Mouse (Mus musculus): Measurements from ENCODE around the gene Mgat2. TPM values are rescaled to one million over a fixed set of nuclear protein-coding genes. Genes with fewer than 3 reads are reported as not detected.
A peak's percentile ranks its signal among the peaks of the same experiment; 100 is the strongest.
"Not testable (repeated sequence)": the region's sequence is repeated elsewhere in the genome, so short reads cannot be mapped to it uniquely, and the experiment has no call there.

Mgat2 gene
- polyA plus RNA-seq, 1 experiment from 2014 or later = 40.1 TPM

DNA sequence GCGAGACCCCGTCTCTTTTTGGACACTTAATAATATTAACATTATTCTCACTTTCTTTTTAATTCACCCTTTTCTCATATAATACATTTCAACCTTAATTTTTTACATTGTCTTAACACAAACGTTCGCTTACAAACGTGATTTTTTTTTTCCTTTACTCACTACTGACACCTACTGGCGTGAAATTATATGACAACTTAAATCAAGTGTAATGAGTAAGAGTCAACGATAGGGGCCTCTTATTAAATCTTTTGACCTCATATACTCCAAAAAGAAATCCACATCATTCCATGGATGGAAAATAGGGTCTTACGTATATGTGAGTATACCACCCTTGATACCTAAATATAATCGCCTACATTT lies 24.4 kb upstream of the Mgat2 start:
- Histone ChIP-seq H3K4me1 (replicated peaks) (peaks cover 4% of the 10 kb centered on the region), H3K4me2 (peak overlapping the region; percentile 36; the same call in 1 of the 2 replicates), H3K4me3 (peak overlapping the region; percentile 88), H3K9me3 (replicated peaks) (no peaks in the 10 kb centered on the region), H3K27me3 (no peaks in the 10 kb centered on the region), H3K9ac (no peak overlapping the region), H3K27ac (peak overlapping the region; percentile 75), H3K36me3 (peaks cover 15% of the 10 kb centered on the region)
- no peak; the same call in 1 of the 2 replicates for ATAC-seq (replicated peaks; ENCODE audit: insufficient number of reproducible peaks, insufficient read depth, low FRiP score, low read depth)
- WGBS = 5% methylated on average over 9 of the region's 9 CpGs

DNA sequence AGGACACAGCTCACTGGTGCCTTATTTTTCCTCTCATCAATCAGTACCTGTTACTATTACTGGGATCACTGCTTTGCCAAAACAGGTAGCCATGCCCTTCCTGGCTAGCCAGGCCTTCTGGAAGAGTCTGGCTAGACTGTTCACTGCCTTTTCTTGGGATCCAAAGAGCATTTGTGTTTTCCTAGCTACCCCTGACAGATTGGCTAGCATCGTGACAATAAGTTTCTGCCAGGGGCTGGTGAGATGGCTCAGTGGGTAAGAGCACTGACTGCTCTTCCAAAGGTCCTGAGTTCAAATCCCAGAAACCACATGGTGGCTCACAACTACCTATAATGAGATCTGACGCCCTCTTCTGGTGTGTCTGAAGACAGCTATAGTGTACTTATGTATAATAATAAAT lies 23.3 kb upstream of the Mgat2 start:
- not testable (repeated sequence) for ATAC-seq (replicated peaks; ENCODE audit: insufficient number of reproducible peaks, insufficient read depth, low FRiP score, low read depth); H3K4me3 ChIP-seq; H3K27ac ChIP-seq; H3K9me3 ChIP-seq (replicated peaks); H3K4me1 ChIP-seq (replicated peaks); H3K27me3 ChIP-seq; H3K9ac ChIP-seq; H3K4me2 ChIP-seq
- H3K36me3 ChIP-seq = peaks cover 15% of the 10 kb centered on the region
- WGBS = 80% methylated on average over 2 of the region's 2 CpGs

DNA sequence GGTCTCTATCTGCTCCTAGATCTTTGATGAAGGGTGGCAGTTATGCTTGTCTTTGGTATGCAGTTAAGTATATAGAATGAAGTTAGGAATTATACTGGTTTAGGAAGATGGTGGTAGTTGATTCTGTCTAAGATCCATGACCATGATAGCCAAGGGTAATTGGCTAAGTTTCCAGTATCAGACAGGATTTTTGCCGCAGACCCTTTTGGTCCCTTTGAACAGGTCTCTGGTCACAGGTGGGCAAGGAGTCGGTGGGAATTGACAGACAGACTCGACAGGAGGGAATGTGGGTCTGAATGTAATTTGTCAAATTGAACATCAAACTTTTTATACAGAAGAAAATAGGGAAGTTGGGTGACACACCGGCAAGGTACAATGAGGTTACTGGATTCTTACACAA lies 20.4 kb upstream of the Mgat2 start:
- H3K27ac ChIP-seq; ATAC-seq (replicated peaks; ENCODE audit: insufficient number of reproducible peaks, insufficient read depth, low FRiP score, low read depth); H3K27me3 ChIP-seq; H3K9ac ChIP-seq; H3K4me3 ChIP-seq; H3K4me2 ChIP-seq; H3K36me3 ChIP-seq; H3K4me1 ChIP-seq (replicated peaks); H3K9me3 ChIP-seq (replicated peaks): not testable (repeated sequence)
- 84% methylated on average over 4 of the region's 4 CpGs for WGBS

DNA sequence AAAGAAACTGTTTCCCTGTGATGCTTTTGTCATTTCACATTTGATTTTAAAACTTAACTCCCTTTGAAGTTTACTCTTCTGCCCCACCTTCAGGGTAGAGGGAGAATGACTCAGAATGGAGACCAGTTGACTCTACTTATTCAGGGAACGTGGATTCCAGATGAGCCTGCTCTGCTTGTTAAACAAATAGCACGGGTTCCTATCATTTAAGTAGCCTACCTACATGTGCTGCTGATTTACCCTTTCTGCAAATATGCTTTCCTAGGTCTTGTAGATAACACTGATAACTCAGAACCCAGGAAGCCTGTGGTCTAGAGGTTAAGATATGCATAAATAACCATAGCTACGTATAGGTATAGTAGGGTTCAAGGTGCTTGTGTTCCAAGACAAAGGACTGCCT lies 19.1 kb upstream of the Mgat2 start:
- WGBS = 41% methylated on average over 3 of the region's 3 CpGs
- no peaks in the 10 kb centered on the region for H3K36me3 ChIP-seq
- no peak overlapping the region for H3K9ac ChIP-seq
- peaks cover 13% of the 10 kb centered on the region for H3K4me1 ChIP-seq (replicated peaks)
- H3K27me3 ChIP-seq = no peaks in the 10 kb centered on the region
- H3K27ac ChIP-seq = no peak overlapping the region
- ATAC-seq (replicated peaks; ENCODE audit: insufficient number of reproducible peaks, insufficient read depth, low FRiP score, low read depth) = no peak
- H3K9me3 ChIP-seq (replicated peaks) = no peaks in the 10 kb centered on the region
- H3K4me2 ChIP-seq = no peak overlapping the region
- no peak overlapping the region for H3K4me3 ChIP-seq

DNA sequence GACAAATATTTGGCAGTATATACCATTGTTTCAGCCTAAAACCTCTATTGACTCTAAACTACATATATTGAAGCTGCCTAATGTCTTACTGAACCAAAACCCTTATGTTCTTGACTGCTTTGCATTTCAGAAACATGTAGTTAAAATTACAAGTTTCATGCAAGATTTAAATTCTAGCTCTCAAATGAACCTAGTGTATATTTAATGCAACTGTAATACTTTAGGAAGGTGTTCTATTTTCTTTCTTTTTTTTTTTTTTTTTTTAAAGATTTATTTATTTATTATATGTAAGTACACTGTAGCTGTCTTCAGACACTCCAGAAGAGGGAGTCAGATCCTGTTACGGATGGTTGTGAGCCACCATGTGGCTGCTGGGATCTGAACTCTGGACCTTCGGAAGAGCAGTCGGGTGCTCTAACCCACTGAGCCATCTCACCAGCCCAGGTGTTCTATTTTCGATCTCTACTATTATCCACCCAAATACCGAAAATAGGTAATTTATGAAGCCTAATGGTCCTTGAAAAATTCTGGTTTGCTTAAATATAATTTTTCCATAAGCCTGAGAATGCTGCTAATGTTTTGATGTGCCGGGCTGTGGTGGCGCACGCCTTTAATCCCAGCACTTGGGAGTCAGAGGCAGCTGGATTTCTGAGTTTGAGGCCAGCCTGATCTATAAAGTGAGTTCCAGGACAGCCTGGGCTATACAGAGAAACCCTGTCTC lies 16.9 kb upstream of the Mgat2 start:
- WGBS = 71% methylated on average over 8 of the region's 8 CpGs
- not testable (repeated sequence) for H3K9ac ChIP-seq; H3K9me3 ChIP-seq (replicated peaks); H3K27ac ChIP-seq; ATAC-seq (replicated peaks; ENCODE audit: insufficient number of reproducible peaks, insufficient read depth, low FRiP score, low read depth); H3K4me2 ChIP-seq; H3K4me3 ChIP-seq; H3K27me3 ChIP-seq; H3K36me3 ChIP-seq
- H3K4me1 ChIP-seq (replicated peaks) = peaks cover 16% of the 10 kb centered on the region

DNA sequence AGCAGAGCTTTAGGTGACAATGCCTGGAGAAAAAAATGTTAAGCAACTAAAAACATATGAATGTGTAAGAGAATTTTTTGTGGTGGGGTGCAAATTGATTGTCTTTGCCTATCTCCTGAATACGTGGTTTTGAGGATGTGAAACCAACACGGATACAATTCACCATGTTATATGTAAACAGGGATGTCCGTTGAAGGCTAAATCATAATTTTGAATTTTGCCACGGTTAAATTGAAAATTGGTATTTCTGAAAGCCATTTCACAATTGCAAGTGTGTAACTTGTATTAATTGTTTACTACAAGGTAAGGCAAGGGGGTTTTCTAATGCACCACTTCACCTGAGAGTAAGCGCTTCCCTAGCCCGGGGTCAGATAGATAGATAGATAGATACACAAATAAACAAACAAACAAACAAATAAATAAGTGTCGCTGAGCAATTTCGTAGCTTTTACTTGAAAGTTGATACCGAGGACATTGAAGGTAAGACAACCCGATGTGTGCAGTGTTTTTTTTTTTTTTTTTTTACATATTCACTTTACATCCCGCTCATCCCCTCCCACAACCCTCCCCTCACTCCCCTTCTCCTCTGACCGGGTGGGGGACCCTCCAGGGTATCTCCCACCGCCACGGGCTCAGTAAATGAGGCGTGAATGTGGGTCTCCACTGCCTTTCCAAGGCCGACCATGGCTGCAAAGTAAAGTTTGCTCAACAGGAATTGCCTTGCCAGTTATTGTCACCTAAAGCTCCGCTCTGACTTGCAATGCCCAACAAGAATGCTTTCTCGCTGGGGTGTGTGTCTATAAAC lies 16.1 kb upstream of the Mgat2 start:
- H3K27me3 ChIP-seq = no peaks in the 10 kb centered on the region
- no peaks in the 10 kb centered on the region for H3K9me3 ChIP-seq (replicated peaks)
- H3K27ac ChIP-seq = peak overlapping the region; percentile 82
- WGBS = 9% methylated on average over 18 of the region's 18 CpGs
- H3K4me1 ChIP-seq (replicated peaks) = peaks cover 16% of the 10 kb centered on the region
- no peak for ATAC-seq (replicated peaks; ENCODE audit: insufficient number of reproducible peaks, insufficient read depth, low FRiP score, low read depth)
- H3K4me3 ChIP-seq = peak overlapping the region; percentile 88
- H3K36me3 ChIP-seq = no peaks in the 10 kb centered on the region
- H3K9ac ChIP-seq = peak overlapping the region; percentile 59
- H3K4me2 ChIP-seq = peak overlapping the region; percentile 84

DNA sequence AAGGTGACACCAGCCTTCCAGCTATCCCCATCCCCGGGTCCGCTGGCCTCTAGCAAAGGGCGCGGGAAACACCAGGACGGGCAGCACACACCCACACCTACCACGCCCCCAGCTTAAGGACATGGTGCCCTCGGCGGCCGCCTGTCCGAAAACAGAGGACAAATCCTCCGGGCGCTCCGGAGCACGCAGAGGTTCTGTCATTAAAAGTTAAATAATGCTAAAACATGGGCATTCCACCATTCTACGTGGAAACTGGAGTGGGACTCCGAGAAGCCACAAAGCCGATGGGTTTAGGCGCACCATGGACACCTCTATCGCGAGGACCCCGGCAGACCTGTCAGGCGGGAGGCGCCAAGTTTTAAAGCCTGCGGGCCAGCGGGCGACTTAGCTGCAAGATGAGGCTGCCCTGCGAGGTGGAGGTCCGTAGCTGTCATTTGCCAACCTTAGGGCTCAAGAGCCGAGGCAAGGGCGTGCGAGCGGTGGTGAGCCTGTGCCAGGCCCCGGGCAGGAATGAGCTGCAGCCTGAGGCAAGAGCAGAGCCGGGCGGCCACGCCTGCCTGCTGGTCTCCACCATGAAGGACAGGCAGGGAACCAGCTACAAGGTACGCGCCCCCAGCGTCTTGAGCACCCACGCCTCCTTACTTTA lies 15.4 kb upstream of the Mgat2 start, which contains the start of gene Lrr1:
Gene Lrr1 (plus strand): TSS at position 354 of the 646 bp plus-strand sequence.
- H3K36me3 ChIP-seq = 0 out of 2 replicates have a peak, but pooled peaks cover 4% of the 10 kb centered on the region
- peak within 1 kb of the TSS; percentile 84 for H3K4me2 ChIP-seq
- H3K4me1 ChIP-seq (replicated peaks) = peaks cover 16% of the 10 kb centered on the region
- peak within 1 kb of the TSS; percentile 59 for H3K9ac ChIP-seq
- no peaks in the 10 kb centered on the region for H3K9me3 ChIP-seq (replicated peaks)
- no peaks in the 10 kb centered on the region for H3K27me3 ChIP-seq
- H3K27ac ChIP-seq = peak within 1 kb of the TSS; percentile 82
- H3K4me3 ChIP-seq = peak within 1 kb of the TSS; percentile 88
- WGBS = under 1% methylated on average over 40 of the region's 40 CpGs
- ATAC-seq (replicated peaks; ENCODE audit: insufficient number of reproducible peaks, insufficient read depth, low FRiP score, low read depth) = peak; percentile 93

DNA sequence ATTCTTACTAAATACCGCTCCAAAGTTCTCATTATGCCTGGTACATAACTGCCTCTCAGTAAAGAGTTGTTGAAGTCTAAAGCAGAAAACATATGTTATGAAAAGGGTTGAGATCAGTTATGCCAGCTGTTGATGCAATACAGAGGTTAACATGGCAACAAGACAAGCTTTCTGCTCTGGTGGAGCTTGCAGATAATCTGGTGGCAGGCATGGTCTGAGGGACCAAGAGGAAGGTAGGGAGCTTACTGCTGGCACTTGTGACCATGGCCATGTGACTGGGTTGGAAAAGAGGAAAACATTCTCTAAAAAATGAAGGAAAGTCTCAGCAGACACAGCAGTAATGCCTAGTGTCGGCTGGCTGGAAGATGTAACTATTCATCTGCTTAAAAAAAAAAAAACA lies 12.7 kb upstream of the Mgat2 start:
- Histone ChIP-seq H3K4me1 (replicated peaks) (peaks cover 16% of the 10 kb centered on the region), H3K9ac (no peak overlapping the region), H3K4me2 (no peak overlapping the region), H3K27me3 (no peaks in the 10 kb centered on the region), H3K9me3 (replicated peaks) (no peaks in the 10 kb centered on the region), H3K36me3 (0 out of 2 replicates have a peak, but pooled peaks cover 13% of the 10 kb centered on the region), H3K27ac (no peak overlapping the region), H3K4me3 (no peak overlapping the region)
- 91% methylated on average over 2 of the region's 2 CpGs for WGBS
- ATAC-seq (replicated peaks; ENCODE audit: insufficient number of reproducible peaks, insufficient read depth, low FRiP score, low read depth) = no peak

DNA sequence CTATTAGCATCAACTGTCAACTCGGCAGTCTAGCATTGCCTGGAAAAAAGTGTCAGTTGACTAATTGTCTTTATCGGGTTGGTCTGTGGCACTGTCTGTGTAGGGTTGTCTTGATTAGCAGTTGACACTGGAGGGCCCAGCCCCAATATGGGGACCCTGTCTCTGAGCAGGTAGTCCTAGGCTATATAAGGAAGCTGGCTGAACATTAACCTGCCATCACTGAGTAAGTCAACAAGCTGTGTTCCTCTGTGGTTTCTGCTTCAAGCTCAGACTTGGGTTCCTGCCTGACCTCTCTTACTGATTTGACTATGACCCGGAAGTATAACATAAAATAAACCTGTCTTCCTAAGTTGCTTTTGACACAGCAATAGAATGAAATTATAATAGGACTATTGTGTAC lies 8.0 kb upstream of the Mgat2 start:
- Histone ChIP-seq H3K9ac (no peak overlapping the region), H3K4me1 (replicated peaks) (no peaks in the 10 kb centered on the region), H3K27me3 (no peaks in the 10 kb centered on the region), H3K27ac (no peak overlapping the region), H3K4me3 (no peak overlapping the region), H3K4me2 (no peak overlapping the region), H3K36me3 (peaks cover 21% of the 10 kb centered on the region), H3K9me3 (replicated peaks) (no peaks in the 10 kb centered on the region)
- WGBS = 86% methylated on average over 3 of the region's 3 CpGs
- ATAC-seq (replicated peaks; ENCODE audit: insufficient number of reproducible peaks, insufficient read depth, low FRiP score, low read depth) = no peak

DNA sequence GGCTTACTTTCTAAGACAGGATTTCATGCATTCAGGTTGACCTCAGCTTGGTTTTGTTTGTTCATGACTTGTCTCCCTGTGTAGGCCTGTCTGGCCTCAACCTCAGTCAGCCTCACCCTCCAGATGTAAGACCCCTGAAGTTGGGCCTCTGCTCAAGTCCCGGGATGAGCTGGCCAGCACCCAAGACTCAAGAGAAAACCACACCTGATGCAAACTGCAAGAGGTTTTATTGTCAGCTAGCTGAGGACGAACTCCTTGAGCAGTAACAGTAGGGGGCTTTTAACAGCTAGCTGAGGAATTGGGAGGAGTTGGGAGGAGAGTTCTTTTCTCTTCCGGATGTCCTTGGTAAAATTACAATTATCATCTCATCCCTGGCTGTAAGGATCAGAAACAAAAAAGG lies 6.4 kb upstream of the Mgat2 start:
- 88% methylated on average over 3 of the region's 3 CpGs for WGBS
- H3K36me3 ChIP-seq = peaks cover 30% of the 10 kb centered on the region
- no peak for ATAC-seq (replicated peaks; ENCODE audit: insufficient number of reproducible peaks, insufficient read depth, low FRiP score, low read depth)
- H3K4me1 ChIP-seq (replicated peaks) = 0 out of 2 replicates have a peak, but pooled peaks cover 2% of the 10 kb centered on the region
- no peak overlapping the region for H3K4me2 ChIP-seq
- H3K27ac ChIP-seq = no peak overlapping the region
- no peaks in the 10 kb centered on the region for H3K27me3 ChIP-seq
- no peak overlapping the region for H3K9ac ChIP-seq
- no peaks in the 10 kb centered on the region for H3K9me3 ChIP-seq (replicated peaks)
- no peak overlapping the region for H3K4me3 ChIP-seq

DNA sequence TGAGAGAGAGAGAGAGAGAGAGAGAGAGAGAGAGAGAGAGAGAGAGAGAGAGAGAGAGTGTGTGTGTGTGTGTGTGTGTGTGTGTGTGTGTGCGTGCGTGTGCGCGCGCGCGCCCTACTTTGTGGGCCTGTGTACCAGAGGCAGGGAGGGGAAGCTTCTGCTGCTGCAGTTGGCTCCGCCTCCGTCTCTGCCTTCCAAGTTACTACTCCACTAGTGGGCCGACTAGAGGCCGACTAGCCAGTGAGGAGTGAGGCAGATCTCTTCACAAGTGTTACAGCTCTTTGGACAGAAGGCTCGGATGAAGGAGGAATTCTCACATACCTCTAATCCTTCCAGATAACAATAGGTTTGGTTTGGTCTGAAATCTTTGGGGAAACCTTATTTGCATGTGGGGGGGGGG lies 4.6 kb upstream of the Mgat2 start:
- peaks cover 5% of the 10 kb centered on the region; the same call in 1 of the 2 replicates for H3K4me1 ChIP-seq (replicated peaks)
- 68% methylated on average over 12 of the region's 12 CpGs for WGBS
- H3K4me3 ChIP-seq = no peak overlapping the region
- H3K4me2 ChIP-seq = no peak overlapping the region
- no peak overlapping the region for H3K27ac ChIP-seq
- no peak for ATAC-seq (replicated peaks; ENCODE audit: insufficient number of reproducible peaks, insufficient read depth, low FRiP score, low read depth)
- no peaks in the 10 kb centered on the region for H3K27me3 ChIP-seq
- no peak overlapping the region for H3K9ac ChIP-seq
- H3K9me3 ChIP-seq (replicated peaks) = no peaks in the 10 kb centered on the region
- H3K36me3 ChIP-seq = peaks cover 25% of the 10 kb centered on the region

Measured in heart, embryonic 15.5 days (tissue).